Mouse (Mus musculus) bone marrow macrophage, adult 2 months (primary cell): ENCODE data around the gene Ifit1.
"Not testable (repeated sequence)": the region's sequence is repeated elsewhere in the genome, so short reads cannot be mapped to it uniquely, and the experiment has no call there.

Experiments used
- CTCF ChIP-seq: IDR thresholded peaks from 2 replicates; pipeline ENCODE4 v1.5.1; 2012; ENCODE audit warnings: low read depth, mild to moderate bottlenecking, low read length, moderate library complexity
- POLR2A ChIP-seq: IDR thresholded peaks from 2 replicates; pipeline ENCODE4 v1.6.1; 2012; ENCODE audit warnings: mild to moderate bottlenecking, low read depth, low read length, borderline replicate concordance

DNA sequence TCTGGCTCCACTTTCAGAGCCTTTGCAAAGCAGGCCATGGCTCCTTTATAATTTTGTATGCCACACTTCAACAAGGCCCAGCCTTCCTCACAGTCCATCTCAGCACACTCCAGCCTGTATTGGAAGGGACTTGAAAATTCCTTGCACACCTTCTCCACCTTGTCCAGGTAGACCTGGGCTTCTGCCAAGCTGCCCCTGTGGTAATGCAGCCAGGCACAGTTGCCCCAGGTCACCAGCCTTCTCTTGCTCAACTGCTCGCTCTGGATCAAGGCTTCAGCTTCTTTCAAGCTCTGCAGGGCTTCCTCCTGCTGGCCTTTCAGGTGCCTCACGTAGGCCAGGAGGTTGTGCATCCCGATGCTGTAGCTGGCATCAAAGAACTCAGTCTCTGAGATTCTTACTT lies 46.1 kb upstream of the Ifit1 start:
- TF ChIP-seq CTCF, POLR2A: not testable (repeated sequence)
